ENCODE assay signal across 7 mouse cellular contexts in the genomic region with DNA sequence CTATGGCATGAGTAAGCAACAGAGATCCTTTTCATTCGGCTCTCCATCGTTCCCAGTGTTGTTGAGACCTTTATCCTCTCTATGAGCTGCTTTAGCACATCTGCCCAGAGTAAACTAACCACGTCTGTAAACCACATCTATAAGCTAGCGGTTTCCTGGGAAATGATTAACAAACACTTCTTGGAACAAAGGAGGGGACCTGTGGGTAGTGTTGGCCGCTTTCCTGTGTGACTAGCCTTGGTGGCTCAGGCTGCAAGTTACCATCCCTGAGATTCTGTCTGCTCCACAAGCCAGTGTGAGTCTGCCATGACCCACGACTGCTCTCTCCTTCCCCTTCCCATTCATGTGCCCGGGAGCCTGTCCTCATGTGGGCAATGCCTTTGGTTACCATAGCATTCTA. TPM values are rescaled to one million over a fixed set of nuclear protein-coding genes. Genes with fewer than 3 reads are reported as not detected.
DNase-seq lines count a peak whose midpoint lies in the region; ATAC-seq lines count a peak whose summit lies in the region.

No protein-coding gene starts in this region.

- 0 out of 2 replicates have a peak overlapping the region, but pooled peaks have one; percentile 14 for H3K9ac ChIP-seq in neural tube, embryonic 11.5 days (ENCODE audit: low read length)
- H3K9ac ChIP-seq in forebrain, embryonic 15.5 days (replicated peaks), result no peak overlapping the region

- ATAC-seq in neural tube, embryonic 11.5 days (ENCODE audit: insufficient read depth, low FRiP score, low TSS enrichment), result no peak
- no peak for ATAC-seq in forebrain, embryonic 15.5 days (replicated peaks)
- ATAC-seq in erythroid progenitor cell, adult 5-6 weeks (replicated peaks; ENCODE audit: low FRiP score, poor library complexity, severe bottlenecking), result no peak

- H3K36me3 ChIP-seq in neural tube, embryonic 11.5 days (ENCODE audit: control insufficient read depth, insufficient read depth, low read length), result no peaks in the 10 kb centered on the region
- H3K36me3 ChIP-seq in forebrain, embryonic 15.5 days, result peaks cover 5% of the 10 kb centered on the region; the same call in 1 of the 2 replicates

- 54% methylated on average over 7 of the region's 7 CpGs for WGBS in neural tube, embryonic 11.5 days
- 42% methylated on average over 7 of the region's 7 CpGs for WGBS in forebrain, embryonic 15.5 days

- no peaks in the 10 kb centered on the region for H3K27me3 ChIP-seq in neural tube, embryonic 11.5 days (ENCODE audit: control insufficient read depth, insufficient read depth, low read length)
- no peaks in the 10 kb centered on the region for H3K27me3 ChIP-seq in forebrain, embryonic 15.5 days

- H3K27ac ChIP-seq in neural tube, embryonic 11.5 days (ENCODE audit: low read depth, low read length), result peak overlapping the region; percentile 60; the same call in 1 of the 2 replicates
- peak overlapping the region; percentile 88 for H3K27ac ChIP-seq in forebrain, embryonic 15.5 days (replicated peaks)

- no peak for DNase-seq in neural tube, embryonic 11.5 days (ENCODE audit: low spot score)
- DNase-seq in neural tube, embryonic 10.5 days (ENCODE audit: extremely low spot score, low spot score), result no peak
- DNase-seq in kidney, postnatal 25 days, result peak; percentile 32 to 52
- DNase-seq in yolk sac, embryonic 10.5 days (ENCODE audit: low spot score), result peak; percentile 56
- DNase-seq in spleen, adult 18-20 months, result no peak

- H3K9me3 ChIP-seq in neural tube, embryonic 11.5 days (ENCODE audit: control insufficient read depth, low read length), result no peaks in the 10 kb centered on the region
- no peaks in the 10 kb centered on the region for H3K9me3 ChIP-seq in forebrain, embryonic 15.5 days

- no peak overlapping the region for H3K4me3 ChIP-seq in neural tube, embryonic 11.5 days (ENCODE audit: low read depth, low read length)
- no peak overlapping the region for H3K4me3 ChIP-seq in forebrain, embryonic 15.5 days

- no peak overlapping the region for H3K4me2 ChIP-seq in neural tube, embryonic 11.5 days (ENCODE audit: low read depth)
- H3K4me2 ChIP-seq in forebrain, embryonic 15.5 days (replicated peaks), result no peak overlapping the region

- H3K4me1 ChIP-seq in neural tube, embryonic 11.5 days (ENCODE audit: control insufficient read depth, insufficient read depth, low read length), result peaks cover 31% of the 10 kb centered on the region
- H3K4me1 ChIP-seq in forebrain, embryonic 15.5 days, result peaks cover 34% of the 10 kb centered on the region

RNA-seq across cellular contexts. Expression of gene Serpinh1, which starts 41.6 kb away (rescaled TPM):
- polyA plus RNA-seq in neural tube, embryonic 11.5 days (2014; fragmentation: Nextera tagmentation; extraction: Ambion mirVana), result 337 and 339 TPM in 2 replicates
- 210 and 215 TPM in 2 replicates for polyA plus RNA-seq in forebrain, embryonic 15.5 days (2015; fragmentation: Nextera tagmentation; extraction: Ambion mirVana)
- total RNA-seq in erythroid progenitor cell, adult 5-6 weeks (2015; ENCODE audit: low replicate concordance), result 1.1 TPM in 1 of 2 replicates, not detected in the other
- 1.4 and 1.5 TPM in 2 replicates for total RNA-seq in erythroid progenitor cell, adult 5-6 weeks (2017; ENCODE audit: low replicate concordance)

RNA-seq across cellular contexts. Expression of gene Map6, which starts 44.2 kb away (rescaled TPM):
- 46.7 and 57.0 TPM in 2 replicates for polyA plus RNA-seq in neural tube, embryonic 11.5 days (2014; fragmentation: Nextera tagmentation; extraction: Ambion mirVana)
- 77.8 and 80.9 TPM in 2 replicates for polyA plus RNA-seq in forebrain, embryonic 15.5 days (2015; fragmentation: Nextera tagmentation; extraction: Ambion mirVana)
- not detected in 2 replicates for total RNA-seq in erythroid progenitor cell, adult 5-6 weeks (2015; ENCODE audit: low replicate concordance)
- not detected in 2 replicates for total RNA-seq in erythroid progenitor cell, adult 5-6 weeks (2017; ENCODE audit: low replicate concordance)

Comparison
In these comparisons a context has a peak if more than half of its experiments do, and no peak if none do; other contexts are left out.
1. DNase-seq: peak in kidney, postnatal 25 days (2 of 2) and yolk sac, embryonic 10.5 days (single experiment); none in neural tube, embryonic 11.5 days (single experiment), neural tube, embryonic 10.5 days (single experiment) and spleen, adult 18-20 months (0 of 2).